ENCODE assay signal across 9 mouse cellular contexts in the genomic region with DNA sequence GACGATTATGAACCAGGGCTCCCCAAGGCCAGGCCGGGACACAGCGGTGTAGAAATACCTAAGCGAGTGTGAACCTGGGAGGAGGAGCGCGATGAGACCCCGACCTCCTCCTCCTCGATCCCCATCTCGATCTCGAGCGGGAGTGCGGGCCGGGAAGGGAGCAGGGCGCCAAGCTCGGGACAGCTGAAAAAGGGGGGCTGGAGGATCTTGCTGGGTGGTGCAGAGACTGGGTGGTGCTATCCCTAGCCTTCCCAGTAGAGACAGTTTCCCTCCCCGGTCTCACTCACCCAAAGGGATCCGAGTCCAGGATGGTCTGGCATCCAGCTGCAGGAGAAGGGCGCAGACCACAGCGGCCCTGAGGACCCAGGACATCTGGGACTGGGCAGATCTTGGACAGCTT. TPM values are rescaled to one million over a fixed set of nuclear protein-coding genes. Genes with fewer than 3 reads are reported as not detected.
DNase-seq lines count a peak whose midpoint lies in the region; ATAC-seq and TF ChIP-seq lines count a peak whose summit lies in the region.
"Not testable (repeated sequence)": the region's sequence is repeated elsewhere in the genome, so short reads cannot be mapped to it uniquely, and the experiment has no call there.
"Had no signal": no experiment of that assay in that cellular context is flagged by ENCODE, and none has a peak within 500 bp of the region (broad histone marks: within the 10 kb centered on the region; RNA-seq: fewer than 3 reads in every experiment).

No protein-coding gene starts in this region.

- H3K36me3 ChIP-seq in embryonic facial prominence, embryonic 10.5 days (replicated peaks); hindbrain, embryonic 10.5 days; midbrain, embryonic 16.5 days (ENCODE audit: control insufficient read depth, insufficient read depth, low read length); stomach, postnatal 0 days (ENCODE audit: control insufficient read depth, insufficient read depth, low read length): not testable (repeated sequence)

- DNase-seq in Patski (ENCODE audit: low read depth, low spot score); hindbrain, embryonic 10.5 days (ENCODE audit: low spot score); lung, adult 2 months; stomach, postnatal 0 days (ENCODE audit: low spot score): not testable (repeated sequence)
- DNase-seq in embryonic facial prominence, embryonic 10.5 days (ENCODE audit: low spot score): peak; percentile 20
- peak; percentile 31 for DNase-seq in kidney, postnatal 10 days

- peak; percentile 60 for ATAC-seq in Patski
- peak; percentile 55; the same call in 1 of the 2 replicates for ATAC-seq in frontal cortex, adult (ENCODE audit: low TSS enrichment)
- peak; percentile 66 for ATAC-seq in midbrain, embryonic 16.5 days
- peak; percentile 68 for ATAC-seq in stomach, postnatal 0 days (ENCODE audit: low FRiP score, low TSS enrichment)

- POLR2A ChIA-PET in Patski (lab: Charles Lee): not testable (repeated sequence)

- peak overlapping the region; percentile 66 for H3K4me2 ChIP-seq in midbrain, embryonic 16.5 days (ENCODE audit: low read length)
- H3K4me2 ChIP-seq in stomach, postnatal 0 days (replicated peaks; ENCODE audit: low read depth): peak overlapping the region; percentile 63

- CTCF ChIA-PET in Patski (lab: Charles Lee): not testable (repeated sequence)

- H3K27me3 ChIP-seq in Patski; midbrain, embryonic 16.5 days (ENCODE audit: control insufficient read depth, insufficient read depth, low read depth, low read length); stomach, postnatal 0 days (ENCODE audit: control insufficient read depth, insufficient read depth, low read length): not testable (repeated sequence)
- peaks cover 32% of the 10 kb centered on the region for H3K27me3 ChIP-seq in embryonic facial prominence, embryonic 10.5 days (replicated peaks; ENCODE audit: low read depth, poor library complexity, severe bottlenecking)
- peaks cover 21% of the 10 kb centered on the region for H3K27me3 ChIP-seq in hindbrain, embryonic 10.5 days (ENCODE audit: insufficient read depth, poor library complexity, severe bottlenecking)

- not testable (repeated sequence) for TF ChIP-seq EP300 in stomach, postnatal 0 days (optimal IDR thresholded peaks at IDR 0.05)

- in situ Hi-C loops in Patski (cut with MboI; ENCODE audit: low pct_unique_long_range_greater_than_20kb): not testable (repeated sequence)

- peak overlapping the region; percentile 55 for H3K4me3 ChIP-seq in embryonic facial prominence, embryonic 10.5 days
- peak overlapping the region; percentile 50 for H3K4me3 ChIP-seq in hindbrain, embryonic 10.5 days
- H3K4me3 ChIP-seq in lung, adult 2 months (replicated peaks; ENCODE audit: extremely low read depth, low read depth, low read length): peak overlapping the region; percentile 46
- H3K4me3 ChIP-seq in midbrain, embryonic 16.5 days (ENCODE audit: low read depth, low read length): peak overlapping the region; percentile 37
- peak overlapping the region; percentile 41 for H3K4me3 ChIP-seq in stomach, postnatal 0 days (ENCODE audit: low read depth, low read length)

- 2% methylated on average over 19 of the region's 19 CpGs for WGBS in embryonic facial prominence, embryonic 10.5 days
- 2% methylated on average over 19 of the region's 19 CpGs for WGBS in hindbrain, embryonic 10.5 days
- WGBS in lung, adult 2 months: under 1% methylated on average over 19 of the region's 19 CpGs
- WGBS in midbrain, embryonic 16.5 days: 0% methylated on average over 16 of the region's 19 CpGs
- under 1% methylated on average over 19 of the region's 19 CpGs for WGBS in stomach, postnatal 0 days

- H3K27ac ChIP-seq in embryonic facial prominence, embryonic 10.5 days (replicated peaks); hindbrain, embryonic 10.5 days; midbrain, embryonic 16.5 days (ENCODE audit: low read length); stomach, postnatal 0 days (replicated peaks): not testable (repeated sequence)

- not testable (repeated sequence) for H3K4me1 ChIP-seq in embryonic facial prominence, embryonic 10.5 days; lung, adult 2 months (ENCODE audit: control insufficient read depth, insufficient read depth, low read length); midbrain, embryonic 16.5 days (ENCODE audit: control insufficient read depth, insufficient read depth, low read length); stomach, postnatal 0 days (replicated peaks; ENCODE audit: control insufficient read depth, insufficient read depth)
- peaks cover 13% of the 10 kb centered on the region for H3K4me1 ChIP-seq in hindbrain, embryonic 10.5 days (replicated peaks)

- not testable (repeated sequence) for TF ChIP-seq CTCF in Patski (IDR thresholded peaks at IDR 0.05); lung, adult 2 months (IDR thresholded peaks at IDR 0.05; ENCODE audit: insufficient read depth, low read length); stomach, postnatal 0 days (IDR thresholded peaks at IDR 0.05; ENCODE audit: low read depth)

- not testable (repeated sequence) for TF ChIP-seq POLR2A in lung, adult 2 months (IDR thresholded peaks at IDR 0.05; ENCODE audit: borderline replicate concordance, extremely low read depth, low read depth, low read length)

- peak overlapping the region; percentile 42; the same call in 1 of the 2 replicates for H3K9ac ChIP-seq in midbrain, embryonic 16.5 days (ENCODE audit: low read depth, low read length)
- H3K9ac ChIP-seq in stomach, postnatal 0 days (ENCODE audit: low read length): peak overlapping the region; percentile 47

- H3K9me3 ChIP-seq in embryonic facial prominence, embryonic 10.5 days; hindbrain, embryonic 10.5 days; midbrain, embryonic 16.5 days (replicated peaks; ENCODE audit: control insufficient read depth, low read length, poor library complexity, severe bottlenecking); stomach, postnatal 0 days (ENCODE audit: control insufficient read depth, low read length): not testable (repeated sequence)

RNA-seq across cellular contexts. Expression of a gene that starts 0.5 kb away (rescaled TPM):
- polyA plus RNA-seq in Patski (2021): 24.8 TPM
- 7.4 and 9.0 TPM in 2 replicates for polyA plus RNA-seq in embryonic facial prominence, embryonic 10.5 days (2016; fragmentation: Nextera tagmentation; extraction: Ambion mirVana)
- 7.4 and 8.9 TPM in 2 replicates for polyA plus RNA-seq in hindbrain, embryonic 10.5 days (2016; fragmentation: Nextera tagmentation; extraction: Ambion mirVana)
- 53.9 and 55.1 TPM in 2 replicates for polyA plus RNA-seq in lung, adult 2 months (2012; rRNA removed)
- 5.3 and 6.2 TPM in 2 replicates for polyA plus RNA-seq in midbrain, embryonic 16.5 days (2015; fragmentation: Nextera tagmentation; extraction: Ambion mirVana)
- 18.9 and 21.0 TPM in 2 replicates for polyA plus RNA-seq in stomach, postnatal 0 days (2015; fragmentation: Nextera tagmentation; extraction: Ambion mirVana)

RNA-seq across cellular contexts. Expression of a gene that starts 0.7 kb away (rescaled TPM):
- polyA plus RNA-seq in Patski (2021): not detected
- not detected in 2 replicates for polyA plus RNA-seq in embryonic facial prominence, embryonic 10.5 days (2016; fragmentation: Nextera tagmentation; extraction: Ambion mirVana)
- polyA plus RNA-seq in hindbrain, embryonic 10.5 days (2016; fragmentation: Nextera tagmentation; extraction: Ambion mirVana): not detected in 2 replicates
- polyA plus RNA-seq in lung, adult 2 months (2012; rRNA removed): not detected in 2 replicates
- not detected in 2 replicates for polyA plus RNA-seq in midbrain, embryonic 16.5 days (2015; fragmentation: Nextera tagmentation; extraction: Ambion mirVana)
- polyA plus RNA-seq in stomach, postnatal 0 days (2015; fragmentation: Nextera tagmentation; extraction: Ambion mirVana): not detected in 2 replicates
- polyA plus RNA-seq: gonadal fat pad, adult 2 months had no signal

RNA-seq across cellular contexts. Expression of a gene that starts 9.4 kb away (rescaled TPM):
- polyA plus RNA-seq in Patski (2021): 28.3 TPM
- polyA plus RNA-seq in embryonic facial prominence, embryonic 10.5 days (2016; fragmentation: Nextera tagmentation; extraction: Ambion mirVana): 1.8 and 2.3 TPM in 2 replicates
- 4.0 and 4.2 TPM in 2 replicates for polyA plus RNA-seq in hindbrain, embryonic 10.5 days (2016; fragmentation: Nextera tagmentation; extraction: Ambion mirVana)
- 180 and 232 TPM in 2 replicates for polyA plus RNA-seq in lung, adult 2 months (2012; rRNA removed)
- 4.1 and 4.8 TPM in 2 replicates for polyA plus RNA-seq in midbrain, embryonic 16.5 days (2015; fragmentation: Nextera tagmentation; extraction: Ambion mirVana)
- polyA plus RNA-seq in stomach, postnatal 0 days (2015; fragmentation: Nextera tagmentation; extraction: Ambion mirVana): 35.9 and 40.2 TPM in 2 replicates

RNA-seq across cellular contexts. Expression of a gene that starts 16.1 kb away (rescaled TPM):
- polyA plus RNA-seq in Patski (2021): 9.1 TPM
- not detected in 2 replicates for polyA plus RNA-seq in embryonic facial prominence, embryonic 10.5 days (2016; fragmentation: Nextera tagmentation; extraction: Ambion mirVana)
- not detected in 2 replicates for polyA plus RNA-seq in hindbrain, embryonic 10.5 days (2016; fragmentation: Nextera tagmentation; extraction: Ambion mirVana)
- polyA plus RNA-seq in lung, adult 2 months (2012; rRNA removed): not detected in 2 replicates
- polyA plus RNA-seq in midbrain, embryonic 16.5 days (2015; fragmentation: Nextera tagmentation; extraction: Ambion mirVana): not detected in 2 replicates
- 0.08 and 0.10 TPM in 2 replicates for polyA plus RNA-seq in stomach, postnatal 0 days (2015; fragmentation: Nextera tagmentation; extraction: Ambion mirVana)

RNA-seq across cellular contexts. Expression of a gene that starts 21.7 kb away (rescaled TPM):
- 0.31 TPM for polyA plus RNA-seq in Patski (2021)
- 4.8 and 5.0 TPM in 2 replicates for polyA plus RNA-seq in embryonic facial prominence, embryonic 10.5 days (2016; fragmentation: Nextera tagmentation; extraction: Ambion mirVana)
- 4.3 and 4.9 TPM in 2 replicates for polyA plus RNA-seq in hindbrain, embryonic 10.5 days (2016; fragmentation: Nextera tagmentation; extraction: Ambion mirVana)
- polyA plus RNA-seq in lung, adult 2 months (2012; rRNA removed): 9.2 and 16.5 TPM in 2 replicates
- 8.0 and 8.8 TPM in 2 replicates for polyA plus RNA-seq in midbrain, embryonic 16.5 days (2015; fragmentation: Nextera tagmentation; extraction: Ambion mirVana)
- polyA plus RNA-seq in stomach, postnatal 0 days (2015; fragmentation: Nextera tagmentation; extraction: Ambion mirVana): 1.0 and 1.1 TPM in 2 replicates
